Mouse (Mus musculus) limb, embryonic 12.5 days (tissue): Measurements from ENCODE around the gene Slc32a1. TPM values are rescaled to one million over a fixed set of nuclear protein-coding genes. Genes with fewer than 3 reads are reported as not detected.
A peak's percentile ranks its signal among the peaks of the same experiment; 100 is the strongest.

ENCODE experiments used
- ATAC-seq: fragments of 200-750 bp; cut with Nextera tagmentation; 2 replicates; pipeline ENCODE4 v1.8.0; 2017; ENCODE audit warnings: low read depth, moderate TSS enrichment; ENCODE audit not compliant: insufficient number of reproducible peaks, insufficient read depth, low FRiP score, low TSS enrichment
- H3K27ac ChIP-seq: fragments of 300-500 bp; sonication (generic); 2 replicates; pipeline ENCODE4 v1.5.1; 2016; ENCODE audit warnings: mild to moderate bottlenecking, moderate library complexity
- H3K27me3 ChIP-seq: fragments of 300-500 bp; sonication (generic); 2 replicates; pipeline ENCODE4 v1.6.1; 2016; ENCODE audit warnings: mild to moderate bottlenecking, moderate library complexity
- H3K36me3 ChIP-seq: fragments of 300-500 bp; sonication (generic); 2 replicates; pipeline ENCODE4 v1.6.1; 2016; ENCODE audit warnings: mild to moderate bottlenecking, moderate library complexity
- H3K4me1 ChIP-seq: fragments of 300-500 bp; sonication (generic); replicated peaks from 2 replicates; pipeline ENCODE4 v1.6.1; 2016
- H3K4me2 ChIP-seq: fragments of 300-500 bp; sonication (generic); 2 replicates; pipeline ENCODE4 v1.6.1; 2016; ENCODE audit warnings: mild to moderate bottlenecking, moderate library complexity
- H3K4me3 ChIP-seq: fragments of 300-500 bp; sonication (generic); replicated peaks from 2 replicates; pipeline ENCODE4 v1.5.1; 2016; ENCODE audit warnings: mild to moderate bottlenecking
- H3K9ac ChIP-seq: fragments of 300-500 bp; sonication (generic); replicated peaks from 2 replicates; pipeline ENCODE4 v1.6.1; 2016; ENCODE audit warnings: mild to moderate bottlenecking, moderate library complexity
- H3K9me3 ChIP-seq: fragments of 300-500 bp; sonication (generic); 2 replicates; pipeline ENCODE4 v1.6.1; 2016; ENCODE audit warnings: mild to moderate bottlenecking, moderate library complexity
- WGBS: fragments of 180-500 bp; shearing (Covaris S2); methylation state at CpG from one replicate; pipeline ENCODE4 v1.1.7; 2016; 5-methylcytosine and 5-hydroxymethylcytosine counted together
- polyA plus RNA-seq: library from polyadenylated mRNA; unstranded; fragments of >200 nt; fragmentation: Nextera tagmentation; extraction: Ambion mirVana; gene quantifications from 2 replicates; pipeline ENCODE4 v1.2.1, GENCODE M21; 2016

Slc32a1 gene
- polyA plus RNA-seq, 1 experiment from 2014 or later = not detected

GRCm38 (mm10) chr2:158613541-158614417, 3.2 kb downstream of the Slc32a1 start:
- no peak overlapping the region for H3K4me2 ChIP-seq
- H3K9me3 ChIP-seq = no peaks in the 10 kb centered on the region
- H3K27ac ChIP-seq = no peak overlapping the region
- peaks cover 100% of the 10 kb centered on the region for H3K27me3 ChIP-seq
- H3K4me1 ChIP-seq = peaks cover 35% of the 10 kb centered on the region
- no peaks in the 10 kb centered on the region for H3K36me3 ChIP-seq
- WGBS = 4% methylated on average over 53 of the region's 53 CpGs
- ATAC-seq = no peak
- no peak overlapping the region for H3K4me3 ChIP-seq
- H3K9ac ChIP-seq = no peak overlapping the region

- Histone ChIP-seq H3K27me3 (peaks cover 100% of the 10 kb centered on the region), H3K27ac (no peak overlapping the region), H3K4me3 (peak overlapping the region; percentile 25), H3K9me3 (no peaks in the 10 kb centered on the region), H3K4me2 (peak overlapping the region; percentile 37), H3K36me3 (no peaks in the 10 kb centered on the region), H3K9ac (no peak overlapping the region), H3K4me1 (peaks cover 35% of the 10 kb centered on the region)
- no peak for ATAC-seq
- 2% methylated on average over 47 of the region's 47 CpGs for WGBS
Measured at GRCm38 (mm10) chr2:158614418-158614955, 3.9 kb downstream of the Slc32a1 start.

- H3K9me3 ChIP-seq = no peaks in the 10 kb centered on the region
- peak overlapping the region; percentile 25 for H3K4me3 ChIP-seq
- no peaks in the 10 kb centered on the region for H3K36me3 ChIP-seq
- H3K4me1 ChIP-seq = peaks cover 33% of the 10 kb centered on the region
- peak overlapping the region; percentile 37 for H3K4me2 ChIP-seq
- no peak overlapping the region for H3K27ac ChIP-seq
- WGBS = under 1% methylated on average over 24 of the region's 24 CpGs
- no peak for ATAC-seq
- H3K27me3 ChIP-seq = peaks cover 100% of the 10 kb centered on the region
- no peak overlapping the region for H3K9ac ChIP-seq
Measured at GRCm38 (mm10) chr2:158615161-158615680, 4.7 kb downstream of the Slc32a1 start.

GRCm38 (mm10) chr2:158615702-158616101, 5.1 kb downstream of the Slc32a1 start:
- no peak for ATAC-seq
- Histone ChIP-seq H3K36me3 (no peaks in the 10 kb centered on the region), H3K9me3 (no peaks in the 10 kb centered on the region), H3K27ac (no peak overlapping the region), H3K27me3 (peaks cover 100% of the 10 kb centered on the region), H3K4me1 (peaks cover 29% of the 10 kb centered on the region), H3K4me3 (peak overlapping the region; percentile 13; the same call in 1 of the 2 replicates), H3K4me2 (no peak overlapping the region), H3K9ac (no peak overlapping the region)
- WGBS = 2% methylated on average over 13 of the region's 13 CpGs

- no peaks in the 10 kb centered on the region for H3K36me3 ChIP-seq
- no peak overlapping the region for H3K4me2 ChIP-seq
- H3K4me3 ChIP-seq = peak overlapping the region; percentile 13; the same call in 1 of the 2 replicates
- no peak overlapping the region for H3K27ac ChIP-seq
- ATAC-seq = 0 out of 2 replicates have a peak, but pooled peaks have one; percentile 17
- no peaks in the 10 kb centered on the region for H3K9me3 ChIP-seq
- H3K9ac ChIP-seq = no peak overlapping the region
- WGBS = under 1% methylated on average over 12 of the region's 12 CpGs
- H3K27me3 ChIP-seq = peaks cover 100% of the 10 kb centered on the region
- peaks cover 23% of the 10 kb centered on the region for H3K4me1 ChIP-seq
Measured at GRCm38 (mm10) chr2:158616296-158616695, 5.7 kb downstream of the Slc32a1 start.

GRCm38 (mm10) chr2:158616790-158617189, 6.2 kb downstream of the Slc32a1 start:
- WGBS = 12% methylated on average over 11 of the region's 11 CpGs
- 0 out of 2 replicates have a peak overlapping the region, but pooled peaks have one; percentile 13 for H3K4me3 ChIP-seq
- H3K36me3 ChIP-seq = no peaks in the 10 kb centered on the region
- H3K9me3 ChIP-seq = no peaks in the 10 kb centered on the region
- H3K4me1 ChIP-seq = peaks cover 23% of the 10 kb centered on the region
- H3K27me3 ChIP-seq = peaks cover 99% of the 10 kb centered on the region
- H3K4me2 ChIP-seq = no peak overlapping the region
- H3K9ac ChIP-seq = no peak overlapping the region
- ATAC-seq = no peak
- H3K27ac ChIP-seq = no peak overlapping the region

- H3K9me3 ChIP-seq = no peaks in the 10 kb centered on the region
- peaks cover 13% of the 10 kb centered on the region for H3K4me1 ChIP-seq
- peak within 1 kb of the TSS; percentile 92 for H3K27ac ChIP-seq
- WGBS = under 1% methylated on average over 39 of the region's 39 CpGs
- peak within 1 kb of the TSS; percentile 89 for H3K4me3 ChIP-seq
- peaks cover 27% of the 10 kb centered on the region for H3K36me3 ChIP-seq
- ATAC-seq = peak; percentile 89
- peaks cover 28% of the 10 kb centered on the region for H3K27me3 ChIP-seq
- peak within 1 kb of the TSS; percentile 86 for H3K9ac ChIP-seq
- H3K4me2 ChIP-seq = peak within 1 kb of the TSS; percentile 61
Measured at GRCm38 (mm10) chr2:158624718-158625222, 14.2 kb downstream of the Slc32a1 start, which contains the start of gene Actr5. Gene Actr5 (plus strand): TSS chr2:158624888.

GRCm38 (mm10) chr2:158625231-158625630, 14.7 kb downstream of the Slc32a1 start:
- Histone ChIP-seq H3K36me3 (peaks cover 32% of the 10 kb centered on the region), H3K4me2 (peak overlapping the region; percentile 61), H3K4me1 (peaks cover 13% of the 10 kb centered on the region), H3K4me3 (peak overlapping the region; percentile 89), H3K27ac (peak overlapping the region; percentile 92), H3K27me3 (peaks cover 23% of the 10 kb centered on the region), H3K9me3 (no peaks in the 10 kb centered on the region), H3K9ac (peak overlapping the region; percentile 86)
- no peak; the same call in 1 of the 2 replicates for ATAC-seq
- under 1% methylated on average over 38 of the region's 44 CpGs for WGBS

GRCm38 (mm10) chr2:158625697-158626096, 15.1 kb downstream of the Slc32a1 start:
- Histone ChIP-seq H3K9me3 (no peaks in the 10 kb centered on the region), H3K9ac (peak overlapping the region; percentile 86), H3K4me2 (peak overlapping the region; percentile 61), H3K27me3 (peaks cover 19% of the 10 kb centered on the region), H3K36me3 (peaks cover 36% of the 10 kb centered on the region), H3K4me1 (peaks cover 13% of the 10 kb centered on the region), H3K4me3 (peak overlapping the region; percentile 89), H3K27ac (no peak overlapping the region)
- 43% methylated on average over 8 of the region's 8 CpGs for WGBS
- ATAC-seq = no peak

- no peak for ATAC-seq
- H3K27me3 ChIP-seq = no peaks in the 10 kb centered on the region
- no peaks in the 10 kb centered on the region for H3K9me3 ChIP-seq
- H3K4me1 ChIP-seq = peaks cover 13% of the 10 kb centered on the region
- H3K9ac ChIP-seq = no peak overlapping the region
- no peak overlapping the region for H3K4me3 ChIP-seq
- WGBS = 77% methylated on average over 3 of the region's 3 CpGs
- H3K4me2 ChIP-seq = no peak overlapping the region
- H3K27ac ChIP-seq = no peak overlapping the region
- peaks cover 68% of the 10 kb centered on the region for H3K36me3 ChIP-seq
Measured at GRCm38 (mm10) chr2:158628858-158629257, 18.3 kb downstream of the Slc32a1 start.

- H3K27ac ChIP-seq = no peak overlapping the region
- H3K9me3 ChIP-seq = no peaks in the 10 kb centered on the region
- H3K9ac ChIP-seq = no peak overlapping the region
- WGBS = 79% methylated on average over 1 of the region's 1 CpGs
- H3K4me3 ChIP-seq = no peak overlapping the region
- H3K36me3 ChIP-seq = peaks cover 72% of the 10 kb centered on the region
- H3K4me2 ChIP-seq = no peak overlapping the region
- H3K27me3 ChIP-seq = no peaks in the 10 kb centered on the region
- H3K4me1 ChIP-seq = peaks cover 13% of the 10 kb centered on the region
- no peak for ATAC-seq
Measured at GRCm38 (mm10) chr2:158629414-158629813, 18.8 kb downstream of the Slc32a1 start.
